Mouse (Mus musculus) kidney, adult 8-10 months (tissue): ENCODE measurements around the gene Fbxo46.

Experiments used
- DNase-seq, 2 experiments: peaks; one replicate each; pipeline ENCODE4 v3.0.0; 2022

The Fbxo46 gene

DNA sequence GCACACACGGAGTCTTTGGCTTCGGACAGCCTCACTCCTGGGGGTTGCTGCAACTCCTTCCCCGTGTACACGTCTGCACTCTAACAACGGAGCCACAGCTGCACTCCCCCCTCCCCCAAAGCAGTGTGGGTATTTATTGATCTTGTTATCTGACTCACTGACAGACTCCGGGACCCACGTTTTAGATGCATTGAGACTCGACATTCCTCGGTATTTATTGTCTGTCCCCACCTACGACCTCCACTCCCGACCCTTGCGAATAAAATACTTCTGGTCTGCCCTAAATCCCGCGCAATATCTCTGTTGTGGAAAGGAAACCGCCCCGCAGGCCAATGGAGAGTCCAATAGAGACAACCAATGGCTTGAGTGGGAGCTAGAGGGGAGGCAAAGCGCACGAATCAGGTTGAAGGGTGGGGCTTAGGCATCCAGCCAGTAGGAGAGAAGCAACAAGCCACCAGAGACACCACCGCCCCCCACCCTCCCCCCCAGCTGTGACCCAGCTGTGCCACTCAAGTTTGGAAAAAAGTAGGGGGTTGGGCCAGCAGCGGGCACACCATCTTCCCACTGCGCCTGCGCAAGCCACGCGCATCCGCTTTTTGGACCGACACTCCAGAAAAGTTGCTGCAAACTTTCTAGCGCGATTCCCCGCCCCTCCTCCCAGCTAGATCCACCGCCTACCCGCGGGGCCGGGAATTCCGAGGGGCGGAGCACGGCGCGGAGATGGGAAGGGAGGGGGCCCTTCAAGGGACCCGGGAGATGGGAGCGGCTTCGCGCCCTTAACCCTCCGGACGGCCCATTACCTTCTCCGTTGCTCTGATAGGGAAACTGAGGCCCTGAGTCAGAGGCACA is 25.9 kb upstream of the Fbxo46 start:
- peak; percentile 98 for DNase-seq

DNA sequence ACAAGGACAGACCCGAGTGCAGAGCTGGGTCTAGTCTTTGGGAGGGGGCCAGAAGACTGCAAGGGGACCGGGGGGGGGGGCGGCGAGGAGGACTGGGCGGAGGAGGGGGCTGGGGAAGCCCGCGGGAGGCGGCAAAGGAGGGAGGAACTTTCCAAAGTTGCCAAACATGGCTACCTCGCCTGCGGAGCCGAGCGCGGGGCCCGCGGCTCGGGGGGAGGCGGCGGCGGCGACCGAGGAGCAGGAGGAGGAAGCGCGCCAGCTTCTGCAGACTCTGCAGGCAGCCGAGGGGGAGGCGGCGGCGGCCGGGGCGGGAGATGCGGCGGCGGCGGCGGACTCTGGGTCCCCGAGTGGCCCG is 25.2 kb upstream of the Fbxo46 start, which contains the start of gene Six5:
Gene Six5, plus strand, starts transcription at position 124 of the 355 bp plus-strand sequence.
- DNase-seq = peak in 1 of 2 experiments; percentile 32

GRCm38 (mm10) chr7:19094826-19095750 is 24.6 kb upstream of the Fbxo46 start:
- DNase-seq = peak in 1 of 2 experiments; percentile 52

GRCm38 (mm10) chr7:19095751-19096110 is 23.9 kb upstream of the Fbxo46 start:
- peak; percentile 50 to 56 for DNase-seq

GRCm38 (mm10) chr7:19096421-19096976 is 23.2 kb upstream of the Fbxo46 start:
- DNase-seq = no peak

GRCm38 (mm10) chr7:19097217-19097616 is 22.4 kb upstream of the Fbxo46 start:
- DNase-seq = no peak

DNA sequence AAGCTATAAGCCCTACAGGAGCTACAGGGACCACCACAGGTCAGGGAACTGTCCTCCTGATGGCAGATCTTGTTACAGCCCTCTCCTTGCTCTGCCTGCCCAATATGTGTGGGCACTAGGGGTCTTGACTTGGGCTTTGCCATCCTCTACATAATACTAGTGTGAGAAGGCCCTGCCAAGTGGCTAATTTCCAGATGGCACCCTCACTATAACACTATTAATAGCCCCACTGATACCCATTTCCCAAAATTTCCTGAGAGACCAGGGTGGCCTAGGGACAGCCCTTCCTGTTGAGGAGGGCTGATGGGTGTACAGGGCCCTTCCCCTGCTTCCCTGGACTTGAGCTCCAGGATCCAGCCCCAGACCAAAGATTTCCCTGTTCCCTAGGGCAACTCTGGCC is 21.8 kb upstream of the Fbxo46 start:
- no peak for DNase-seq

- no peak for DNase-seq
Measured at GRCm38 (mm10) chr7:19098811-19099210, 20.8 kb upstream of the Fbxo46 start.

DNA sequence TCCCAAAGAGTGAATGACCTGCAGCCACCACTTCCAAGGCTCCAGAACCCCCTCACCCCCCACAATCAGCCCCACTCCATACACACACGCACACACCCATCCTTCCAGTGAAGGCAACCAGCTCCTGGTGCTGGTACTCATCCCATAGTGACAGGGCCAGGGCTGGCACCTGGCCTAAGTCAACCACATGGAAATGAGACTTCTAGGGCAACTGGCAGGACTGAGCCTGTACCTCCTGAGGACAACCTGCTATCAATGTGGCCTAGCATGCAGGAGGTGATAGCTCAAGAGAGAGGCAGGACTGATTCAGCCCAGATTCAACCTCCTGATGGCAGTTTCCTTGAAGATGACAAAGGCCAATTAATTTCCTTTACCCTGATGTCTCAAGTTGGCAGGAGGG is 19.4 kb upstream of the Fbxo46 start:
- DNase-seq = no peak

DNA sequence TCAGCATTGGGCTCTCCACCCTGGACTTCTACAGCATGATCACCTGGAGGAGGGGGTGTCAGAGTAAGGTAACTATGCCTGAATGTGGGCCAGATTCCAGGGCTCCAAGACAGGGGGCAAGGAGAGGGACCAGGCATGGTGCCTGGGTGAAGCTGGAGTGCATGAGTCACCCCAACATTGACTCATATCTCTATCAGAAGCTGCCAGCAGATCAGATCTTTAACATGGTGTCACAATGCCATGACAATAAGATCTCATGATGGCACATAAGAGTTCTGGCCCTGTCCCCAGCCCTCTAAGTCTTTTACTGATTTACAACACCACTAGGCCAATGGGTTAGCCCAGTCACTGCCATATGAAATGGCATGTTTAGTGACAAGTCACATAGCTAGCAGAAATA is 15.9 kb upstream of the Fbxo46 start:
- no peak for DNase-seq

- DNase-seq = no peak
Measured at GRCm38 (mm10) chr7:19104486-19104885, 15.2 kb upstream of the Fbxo46 start.

DNA sequence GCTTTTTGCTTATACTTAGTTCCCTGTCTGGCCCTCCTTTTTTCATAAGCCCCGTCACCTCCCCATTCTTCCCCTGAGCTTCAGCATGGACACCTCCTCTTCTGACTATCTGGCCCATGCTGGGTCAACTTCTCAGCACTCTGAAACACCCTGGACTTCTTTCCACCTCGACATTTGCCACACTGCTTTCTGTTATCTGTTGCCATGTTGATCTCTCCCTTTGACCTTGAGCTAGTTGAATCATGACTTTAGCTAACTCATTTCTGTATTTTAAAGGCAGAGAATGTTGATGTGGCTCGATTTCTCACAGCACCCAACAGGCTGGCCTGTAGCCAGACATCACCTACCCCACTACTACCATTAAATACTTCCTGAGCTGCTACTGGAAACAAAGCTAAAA is 12.2 kb upstream of the Fbxo46 start:
- DNase-seq = no peak

DNA sequence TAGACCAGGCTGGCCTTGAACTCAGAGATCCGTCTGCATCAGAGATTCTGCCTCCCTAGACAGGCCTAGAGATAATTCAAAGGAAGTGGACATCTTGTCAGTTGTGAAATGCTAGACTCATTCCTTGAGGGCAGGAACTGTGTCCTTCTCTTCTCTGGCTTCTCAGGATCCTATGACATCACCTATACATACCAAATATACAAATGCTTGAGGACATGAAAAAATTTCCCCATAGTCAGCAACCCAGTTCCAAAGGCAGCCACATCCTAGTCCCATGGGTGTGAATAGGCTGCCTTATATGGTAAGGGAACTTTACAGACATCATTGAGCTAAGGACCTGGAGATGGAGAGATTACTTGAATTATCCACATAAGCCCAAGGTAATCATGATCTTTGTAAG is 10.1 kb upstream of the Fbxo46 start:
- DNase-seq = no peak

DNA sequence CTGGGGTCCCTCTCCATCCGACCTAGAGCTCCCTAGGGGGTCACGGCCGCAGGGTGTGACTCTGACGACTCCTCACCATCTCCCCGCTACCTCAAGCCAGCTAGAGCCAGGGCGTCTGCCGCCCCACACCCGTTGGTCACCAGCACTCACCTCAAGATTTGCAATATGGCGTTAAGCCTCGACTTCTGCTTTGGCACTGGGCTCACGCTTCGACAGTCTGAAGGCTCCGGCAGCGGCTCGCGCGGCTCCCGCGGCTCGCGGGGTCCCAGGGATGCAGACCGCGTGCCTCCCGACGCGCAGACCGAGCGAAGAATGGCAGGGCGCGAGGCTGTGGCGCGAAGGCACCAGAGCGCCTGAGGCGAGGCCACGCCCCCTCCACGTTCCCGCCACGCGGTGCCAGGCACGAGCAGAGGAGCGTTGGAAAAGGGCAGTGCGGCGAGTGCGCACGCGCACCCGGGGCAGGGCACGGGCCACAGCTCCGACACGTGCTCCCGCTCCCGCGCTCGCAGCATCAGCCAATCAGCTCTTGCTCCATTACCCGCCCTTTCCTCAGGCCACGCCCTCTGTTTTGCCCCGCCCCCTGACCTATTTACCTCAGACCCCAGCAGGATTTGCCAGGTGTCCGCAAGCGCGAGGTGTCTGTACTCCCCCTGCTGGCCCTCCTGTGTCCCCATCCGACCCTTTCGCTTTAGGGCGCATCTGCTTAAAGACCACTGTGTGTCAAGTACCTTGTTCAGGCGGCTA is 1.5 kb upstream of the Fbxo46 start, which contains the start of gene Gm4969:
Gene Gm4969, minus strand, starts transcription at position 341 of the 744 bp plus-strand sequence.
- peak; percentile 59 to 60 for DNase-seq

- peak; percentile 19 to 36 for DNase-seq
Measured at GRCm38 (mm10) chr7:19119083-19119482, 576 bp upstream of the Fbxo46 start.

DNA sequence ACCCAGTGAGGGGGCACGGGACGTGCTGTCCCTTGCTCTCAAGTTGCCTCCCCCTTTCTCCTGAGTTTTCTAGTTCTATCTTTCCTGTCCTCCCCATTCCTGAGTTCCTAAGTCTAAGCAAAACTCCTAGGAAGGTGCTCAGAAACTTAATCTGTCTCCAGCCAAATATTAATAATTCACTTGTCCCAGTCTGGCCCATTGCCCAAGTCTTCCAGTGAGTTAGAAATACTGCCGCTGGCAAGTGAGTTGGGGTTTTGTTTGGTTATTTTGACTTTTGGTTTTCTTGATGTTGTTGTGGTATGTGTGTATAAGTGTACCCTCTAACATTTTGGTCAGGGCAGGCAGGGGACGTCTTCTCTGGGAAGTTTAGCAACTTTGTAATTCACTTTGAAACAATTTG is 2.0 kb downstream of the Fbxo46 start:
- DNase-seq = peak; percentile 62 to 81

- DNase-seq = peak; percentile 31 to 41
Measured at GRCm38 (mm10) chr7:19124713-19125112, 5.1 kb downstream of the Fbxo46 start.

DNA sequence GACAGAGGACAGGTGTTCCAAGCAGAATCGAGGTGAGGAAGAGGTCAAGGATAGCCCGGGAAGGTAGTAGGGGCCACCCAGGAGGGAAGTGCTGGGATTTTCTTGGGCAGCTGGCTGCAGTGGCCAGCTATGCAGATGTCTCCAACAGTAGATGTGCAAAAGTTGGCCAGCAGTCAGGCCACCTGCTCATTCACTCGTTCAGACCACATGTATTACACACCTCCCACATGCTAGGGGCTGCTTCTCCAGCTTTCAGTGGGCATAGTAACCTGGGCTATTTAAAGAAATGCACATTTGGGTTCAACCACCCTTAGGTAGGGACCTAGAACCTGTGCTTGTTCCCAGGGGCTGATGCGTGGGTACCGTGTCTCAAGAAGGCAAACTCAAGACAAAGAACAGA is 8.1 kb downstream of the Fbxo46 start:
- no peak for DNase-seq

GRCm38 (mm10) chr7:19129396-19129795 is 9.7 kb downstream of the Fbxo46 start:
- DNase-seq = no peak

GRCm38 (mm10) chr7:19130657-19131056 is 11.0 kb downstream of the Fbxo46 start:
- DNase-seq = no peak

DNA sequence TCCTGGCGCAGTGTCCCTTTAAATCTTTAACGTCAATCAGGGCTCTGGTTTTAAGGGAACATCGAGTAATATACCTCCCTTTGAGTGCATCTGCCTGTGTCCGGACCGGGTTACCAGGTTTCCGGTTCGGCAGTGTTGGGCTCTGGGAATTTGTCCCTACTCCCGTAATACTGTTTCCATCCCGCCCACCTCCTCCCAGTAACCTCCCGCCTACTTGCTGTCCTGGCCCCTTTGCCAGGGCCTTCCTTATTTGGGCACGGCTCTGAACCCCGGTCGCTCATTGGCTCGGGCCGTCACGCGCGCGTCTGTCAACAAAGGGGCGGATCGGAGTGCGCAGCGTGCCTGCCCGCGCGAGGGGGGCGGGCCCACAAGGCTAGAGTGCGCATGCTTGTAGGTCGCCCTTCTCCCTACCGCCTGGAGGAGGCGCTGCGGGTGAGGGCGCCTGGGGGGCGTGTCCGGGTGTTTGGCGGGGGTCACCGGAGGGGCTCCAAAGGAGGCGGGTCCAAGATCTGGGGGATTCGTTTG is 11.7 kb downstream of the Fbxo46 start:
- peak; percentile 98 to 99 for DNase-seq

- DNase-seq = no peak
Measured at GRCm38 (mm10) chr7:19136168-19136567, 16.5 kb downstream of the Fbxo46 start.
